Mouse (Mus musculus): ENCODE results near the gene Ezr.
"Not testable (repeated sequence)": the region's sequence is repeated elsewhere in the genome, so short reads cannot be mapped to it uniquely, and the experiment has no call there.

Ezr gene

DNA sequence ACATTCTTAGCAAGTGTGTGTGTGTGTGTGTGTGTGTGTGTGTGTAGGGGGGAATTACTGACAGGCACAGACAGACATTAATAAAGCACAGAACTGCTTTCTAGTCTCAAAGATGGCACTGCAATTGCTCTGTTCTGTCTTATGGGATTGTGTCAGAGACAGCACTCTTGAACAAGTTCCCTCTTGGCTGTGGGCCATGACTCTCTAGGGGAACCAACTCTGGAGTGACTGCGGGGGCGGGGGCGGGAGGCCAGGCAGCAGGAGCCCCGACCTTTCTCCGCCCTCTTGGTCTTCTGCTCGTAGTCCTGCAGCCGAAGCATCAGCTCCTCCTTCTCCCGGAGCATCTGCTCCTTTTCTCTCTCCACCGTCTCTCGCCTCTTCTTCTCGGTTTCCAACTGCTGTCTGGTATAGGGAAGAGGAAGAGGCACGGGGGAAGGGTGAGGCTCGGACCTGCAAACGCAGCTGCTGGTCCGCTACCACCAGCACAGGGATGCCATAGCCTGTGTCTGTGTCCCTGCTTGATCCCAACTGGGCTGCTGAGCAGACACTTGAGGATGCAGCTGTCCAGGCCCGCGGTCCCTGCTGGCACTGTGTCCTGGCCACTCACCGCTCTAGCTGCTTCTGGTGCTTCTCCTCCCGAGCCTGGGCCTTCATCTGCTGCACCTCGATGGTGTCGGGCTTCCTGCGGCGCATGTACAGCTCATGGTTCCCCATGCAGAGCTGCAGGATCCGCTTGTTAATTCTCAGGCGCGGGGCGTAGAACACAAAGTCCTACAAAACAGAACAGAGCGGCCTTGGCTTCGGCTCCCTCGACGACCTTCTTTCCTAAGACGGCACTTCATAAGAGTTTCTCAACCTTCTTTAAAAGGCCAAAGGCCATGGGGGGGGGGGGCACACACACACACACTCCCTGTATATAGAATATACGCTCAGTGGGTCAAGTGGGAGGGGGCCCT is 40.2 kb downstream of the Ezr start:
- no peak for DNase-seq

DNA sequence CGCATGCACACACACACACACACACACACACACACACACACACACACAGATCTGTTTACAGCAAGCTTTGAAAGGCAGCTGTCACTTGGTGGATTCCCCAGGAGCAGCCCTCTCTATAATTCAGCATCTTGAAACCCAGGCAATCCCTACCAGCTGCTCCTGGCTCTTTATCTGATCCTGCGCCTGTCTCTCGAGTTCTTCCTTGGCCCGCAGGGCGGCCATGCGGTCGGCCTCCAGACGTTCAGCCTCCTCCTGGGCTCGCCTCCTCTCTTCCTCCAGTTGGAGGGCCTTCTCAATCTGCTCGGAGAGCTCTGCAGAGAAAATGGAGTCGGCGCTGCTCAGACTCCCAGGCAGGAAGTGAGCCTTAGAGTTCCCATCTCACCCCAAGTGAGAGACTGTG is 41.3 kb downstream of the Ezr start:
- no peak for DNase-seq

DNA sequence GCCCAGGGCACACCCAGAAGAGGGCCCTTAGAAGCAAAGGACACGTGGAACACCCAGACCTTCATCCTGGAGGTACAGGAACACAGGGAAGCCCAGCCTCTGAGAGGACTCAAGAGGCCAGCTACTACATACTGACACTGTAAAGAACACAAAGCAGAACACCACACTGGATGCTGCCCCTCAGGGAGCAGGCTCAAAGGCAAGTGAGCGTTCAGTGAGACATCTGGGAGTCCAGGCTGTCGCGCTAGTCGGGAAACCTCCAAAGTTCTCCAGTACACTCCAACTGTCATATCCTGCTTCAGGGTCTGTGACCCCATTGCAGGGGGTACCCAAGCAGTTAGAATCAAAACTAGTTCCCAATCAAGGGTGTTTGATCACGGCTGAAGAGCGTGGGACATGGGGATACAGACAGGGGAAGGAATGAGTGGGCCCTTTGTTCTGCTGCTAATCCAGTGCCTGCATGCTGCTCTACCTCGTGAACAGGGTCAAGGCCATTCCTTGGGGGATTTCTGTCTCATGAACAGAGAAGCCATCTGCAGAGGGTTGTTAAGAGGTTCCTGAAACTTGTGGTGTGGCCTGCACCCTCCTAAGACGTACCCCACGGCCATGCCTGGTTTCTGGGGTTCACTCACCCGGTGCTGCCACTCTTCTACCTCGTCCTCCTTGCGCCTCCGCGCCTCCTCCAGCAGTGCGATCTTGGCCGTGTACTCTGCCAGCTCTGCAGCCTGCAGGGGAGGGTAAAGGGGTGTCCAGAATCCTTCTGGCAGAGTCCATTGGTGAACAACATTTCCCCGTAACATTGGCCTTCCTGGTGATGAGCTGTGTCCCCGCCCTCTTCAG is 42.0 kb downstream of the Ezr start:
- DNase-seq: no peak

DNA sequence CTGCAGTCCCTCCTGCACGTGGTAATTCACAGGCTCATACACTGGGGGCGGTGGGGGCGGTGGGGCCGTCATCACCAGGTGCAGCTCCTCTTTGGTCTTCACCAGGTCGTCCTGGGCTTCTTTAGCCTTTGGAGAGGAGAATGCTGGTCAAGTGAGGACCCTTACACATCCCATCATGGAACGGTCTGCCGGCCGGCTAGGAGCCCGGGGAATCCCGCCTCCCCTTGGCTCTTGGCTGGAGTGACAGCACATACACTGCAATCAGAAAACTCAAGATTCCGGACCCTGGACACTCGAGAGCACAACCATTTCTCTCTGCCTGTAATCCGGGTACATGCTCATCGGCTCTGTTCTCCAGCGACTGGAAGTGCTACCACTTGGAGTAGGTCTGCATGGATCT is 42.8 kb downstream of the Ezr start:
- DNase-seq: no peak

DNA sequence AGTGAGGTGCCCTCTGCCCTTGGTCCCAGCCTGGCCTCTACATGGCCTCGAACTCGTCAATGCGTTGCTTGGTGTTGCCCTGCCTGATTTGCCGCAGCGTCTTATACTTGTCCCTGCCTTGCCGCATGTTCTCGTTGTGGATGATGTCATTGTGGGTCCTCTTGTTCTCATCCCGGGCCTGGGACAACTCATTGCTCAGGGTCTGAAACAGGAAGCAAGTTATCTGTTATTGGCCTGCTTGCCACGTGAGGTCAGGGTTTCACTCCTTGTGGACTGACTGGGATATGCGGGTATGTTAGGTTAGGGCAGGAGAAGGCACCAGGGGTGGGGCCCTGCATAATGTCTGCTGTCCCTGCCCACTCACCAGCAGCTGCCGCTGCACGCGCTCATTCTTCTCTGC is 43.3 kb downstream of the Ezr start:
- no peak for DNase-seq

DNA sequence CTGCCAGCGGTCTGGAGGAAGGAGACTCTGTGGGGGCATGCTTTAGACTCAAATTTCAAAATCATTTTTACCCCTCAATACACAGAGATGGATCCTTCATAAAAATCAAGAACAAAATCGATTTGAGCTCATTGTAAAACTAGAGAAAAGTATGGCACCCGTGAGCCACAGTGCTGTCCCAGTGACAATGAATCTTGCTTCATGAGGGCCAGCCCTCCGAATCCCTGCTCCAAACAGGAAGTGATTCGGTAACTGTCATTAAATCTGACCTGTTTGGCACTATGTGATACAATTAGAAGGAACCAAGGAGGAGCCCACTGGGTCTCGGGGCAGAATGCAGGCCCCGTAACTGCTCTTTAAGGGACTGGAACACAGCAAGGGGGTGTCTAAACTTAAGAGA is 43.7 kb downstream of the Ezr start:
- DNase-seq: no peak

DNA sequence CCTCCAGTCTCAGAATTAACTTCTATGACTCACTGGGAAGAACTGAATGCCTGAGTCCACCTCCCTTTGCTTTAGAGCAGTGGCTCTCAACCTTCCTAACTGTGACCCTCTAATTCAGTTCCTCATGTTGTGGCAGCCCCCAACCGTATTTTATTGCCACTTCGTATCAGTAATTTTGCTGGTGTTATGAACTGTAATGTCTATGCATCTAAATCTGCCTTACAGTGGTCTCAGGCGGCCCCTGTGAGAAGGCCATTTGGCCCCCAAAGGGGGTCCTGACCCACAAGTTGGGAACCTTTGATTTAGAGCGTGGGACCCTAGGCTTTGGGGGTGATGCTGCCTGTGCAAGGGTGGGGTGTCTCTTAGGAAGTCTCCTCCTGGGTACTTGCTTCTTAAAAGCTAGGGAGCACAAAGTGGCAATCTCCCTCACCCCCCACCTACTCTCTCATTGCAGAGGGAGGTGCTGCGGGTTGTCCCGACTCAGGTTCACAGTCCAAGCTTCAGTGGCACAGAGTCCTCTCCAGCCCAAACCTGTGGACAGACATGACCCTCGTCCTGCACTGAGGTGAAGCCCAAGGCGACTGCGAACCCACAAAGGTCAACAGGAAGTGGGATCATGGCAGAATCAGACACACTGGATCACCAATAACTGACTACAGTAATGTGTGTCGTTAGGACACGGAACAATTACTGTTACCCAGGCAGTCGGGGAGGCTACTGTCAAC is 45.1 kb downstream of the Ezr start:
- no peak for DNase-seq

DNA sequence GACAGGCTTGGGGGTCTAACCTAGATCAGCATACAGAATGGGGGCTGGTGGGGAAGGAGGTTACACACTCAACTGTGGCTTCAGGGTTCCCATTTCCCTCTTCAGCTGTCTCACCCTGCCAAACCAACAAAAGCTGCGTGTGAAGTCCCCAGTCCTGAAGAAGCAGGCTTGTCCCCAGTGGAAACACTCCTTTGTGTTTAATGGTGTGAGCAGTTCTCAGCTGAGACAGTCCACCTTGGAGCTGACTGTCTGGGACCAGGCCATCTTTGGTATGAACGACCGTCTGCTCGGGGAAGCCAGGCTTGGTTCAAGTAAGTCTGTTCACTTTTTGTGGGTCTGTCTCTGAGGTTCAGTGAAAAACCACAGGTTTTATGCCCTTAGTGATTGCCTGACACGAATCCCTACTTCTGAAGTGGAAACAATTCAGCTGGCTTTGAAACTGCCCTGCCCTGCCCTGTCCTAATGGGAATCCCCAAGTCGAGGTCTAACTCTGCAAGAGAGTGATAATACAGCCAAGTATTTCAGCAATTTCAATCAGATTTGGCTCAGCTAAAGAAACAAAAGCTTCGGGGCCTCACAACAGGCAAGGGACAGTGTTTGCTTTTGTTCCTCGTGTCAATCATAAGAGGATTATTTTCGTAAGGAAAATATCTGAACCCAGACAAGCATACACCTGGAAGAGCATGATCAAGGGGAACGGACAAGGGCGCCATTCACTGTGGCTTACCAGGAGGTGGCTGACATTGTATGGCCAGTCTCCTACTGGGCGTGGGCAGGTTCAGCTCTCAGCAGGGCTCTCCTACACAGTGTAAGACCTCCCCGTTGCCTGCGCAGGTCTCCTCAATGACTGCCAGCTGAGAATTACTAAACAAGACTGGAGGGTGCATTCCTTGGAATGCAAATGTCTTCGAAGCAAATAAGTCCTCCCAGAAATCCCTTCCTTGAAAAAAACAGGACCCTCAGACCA is 46.0 kb downstream of the Ezr start:
- no peak for DNase-seq

DNA sequence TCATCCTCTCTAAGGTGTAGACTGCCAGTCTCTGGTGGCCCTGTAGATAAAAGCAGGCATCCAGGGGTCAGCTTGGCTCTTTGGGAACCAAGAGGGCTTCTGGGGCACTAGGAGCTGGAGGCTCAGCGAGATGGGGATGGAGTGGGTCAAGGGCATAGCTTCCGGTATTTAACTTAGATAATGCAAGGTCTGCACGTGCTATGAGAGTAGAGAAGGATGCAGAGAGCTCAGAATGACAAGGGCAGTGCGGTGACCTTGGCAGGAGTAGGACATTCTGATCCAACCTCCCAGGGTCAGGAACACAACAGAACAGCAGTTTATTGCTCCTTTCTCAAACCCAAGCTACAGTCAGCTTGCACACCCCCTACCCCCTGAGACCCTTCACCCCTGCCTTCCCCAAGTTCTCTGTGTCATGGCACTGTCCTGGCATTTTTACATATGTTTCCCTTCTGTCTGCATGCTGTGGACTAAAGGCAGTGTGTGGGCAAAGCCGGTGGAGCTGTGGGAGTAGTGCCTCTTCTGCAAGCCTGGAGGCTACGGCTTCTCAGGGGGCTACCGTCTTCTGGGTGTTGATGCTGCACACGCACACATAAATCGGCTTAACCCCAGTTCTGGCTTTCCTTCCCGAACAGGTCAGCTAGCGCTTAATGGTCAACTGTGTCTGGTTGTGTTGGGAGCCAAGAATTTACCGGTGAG is 47.7 kb downstream of the Ezr start:
- DNase-seq: no peak

DNA sequence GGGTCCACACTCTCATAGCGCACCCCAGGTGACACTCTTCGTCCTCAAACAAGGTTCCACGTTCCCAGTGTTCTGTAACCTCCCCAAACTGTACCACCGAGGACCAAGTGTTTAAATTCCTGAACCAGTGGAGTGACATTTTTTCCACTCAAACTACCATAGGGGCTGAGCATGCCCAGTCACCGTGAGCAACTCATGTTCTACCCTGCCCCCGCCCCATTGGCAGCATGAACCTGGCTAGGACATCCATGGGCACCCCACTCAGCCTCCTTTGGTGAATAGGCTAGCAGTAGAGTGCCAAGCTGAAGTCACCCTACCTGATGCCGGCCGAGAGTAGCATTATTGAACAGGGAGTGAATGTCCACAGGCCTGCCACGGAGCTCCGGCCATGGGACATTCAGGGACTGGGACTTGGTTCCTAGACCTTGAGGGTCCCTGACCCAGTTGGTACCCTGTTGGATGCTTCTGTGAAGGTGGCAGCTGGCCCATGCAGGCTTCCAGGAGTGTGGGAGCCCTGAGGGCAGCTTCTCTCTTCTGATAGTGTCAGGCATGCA is 49.2 kb downstream of the Ezr start:
- no peak for DNase-seq

DNA sequence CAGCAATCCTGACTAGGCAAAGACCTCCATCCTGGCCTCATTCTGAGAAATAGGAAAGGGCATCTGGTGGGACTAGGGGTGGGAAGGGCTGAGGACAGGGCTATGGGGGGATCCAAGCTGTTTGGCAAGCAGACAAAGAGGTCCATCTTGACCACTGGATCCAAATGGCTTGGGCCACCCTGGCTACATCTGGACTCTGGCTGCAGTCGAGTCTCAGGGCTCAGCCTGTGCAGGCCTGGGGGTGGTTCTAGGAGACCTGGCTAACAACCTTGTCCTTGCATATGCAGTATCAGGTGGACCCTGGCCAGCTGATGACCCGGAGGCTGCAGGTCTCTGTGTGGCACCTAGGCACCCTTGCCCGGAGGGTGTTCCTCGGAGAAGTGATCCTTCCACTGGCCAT is 49.9 kb downstream of the Ezr start:
- DNase-seq: no peak

DNA sequence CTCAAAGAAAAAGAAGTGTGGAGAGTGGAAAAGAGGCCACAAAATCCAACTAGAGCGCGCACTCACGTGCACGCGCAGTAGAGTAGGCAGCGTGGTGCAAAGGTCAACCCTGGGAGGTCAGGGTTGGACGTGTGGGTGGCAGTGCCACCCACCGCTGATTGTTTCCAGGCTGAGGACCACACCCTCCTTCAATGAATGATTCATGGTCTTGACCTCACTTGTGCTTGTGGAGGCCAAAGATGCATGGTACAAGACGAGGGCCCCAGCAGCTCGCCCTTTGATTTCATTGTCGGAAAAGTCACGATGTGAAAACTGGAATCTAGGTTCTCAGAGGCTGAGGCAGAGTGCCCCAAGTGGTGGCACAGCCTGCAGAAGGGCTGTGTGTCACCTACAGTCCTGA is 51.0 kb downstream of the Ezr start:
- DNase-seq: no peak

DNA sequence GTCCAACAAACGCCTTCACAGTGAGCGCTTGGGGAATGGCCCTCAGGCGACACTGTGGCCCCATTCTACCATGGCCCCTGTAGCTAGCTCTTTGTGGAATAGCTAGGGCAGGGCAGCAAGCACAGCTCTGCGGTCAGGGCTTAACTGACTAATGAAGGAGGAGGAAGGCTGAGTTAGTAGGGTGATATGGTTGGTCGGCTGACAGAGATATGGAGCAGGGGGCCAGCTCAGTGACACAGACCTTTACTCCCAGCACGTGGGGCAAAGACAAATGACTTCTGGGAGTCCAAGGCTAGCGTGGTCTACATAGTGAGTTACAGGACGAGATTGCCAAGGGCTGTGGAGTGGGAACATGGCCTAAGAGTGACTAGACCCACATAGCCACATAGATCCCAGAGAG is 51.5 kb downstream of the Ezr start:
- no peak for DNase-seq

DNA sequence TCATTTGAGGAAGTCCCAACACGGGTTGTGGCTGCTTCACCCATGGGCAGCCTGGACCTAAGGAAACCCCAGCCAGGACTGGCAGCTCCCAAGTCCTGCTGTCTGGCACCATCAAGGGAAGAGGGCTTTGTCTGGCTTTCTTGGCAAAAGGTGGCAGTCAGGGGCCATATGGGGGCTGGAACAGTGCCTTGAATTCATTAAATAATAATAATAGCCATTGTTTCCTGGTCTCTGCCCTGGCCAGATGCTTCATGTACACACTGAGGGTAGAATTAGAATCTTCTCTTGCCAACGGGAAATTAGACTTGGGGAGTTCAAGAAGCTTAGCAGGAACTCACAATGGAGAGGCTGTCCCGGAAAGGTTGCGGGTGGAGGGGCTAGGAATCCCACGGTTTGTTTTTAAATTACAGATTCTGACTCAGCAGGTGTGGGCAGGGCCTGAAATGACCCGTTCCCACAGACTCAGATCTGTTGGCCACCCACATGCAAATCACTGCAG is 53.3 kb downstream of the Ezr start:
- no peak for DNase-seq

DNA sequence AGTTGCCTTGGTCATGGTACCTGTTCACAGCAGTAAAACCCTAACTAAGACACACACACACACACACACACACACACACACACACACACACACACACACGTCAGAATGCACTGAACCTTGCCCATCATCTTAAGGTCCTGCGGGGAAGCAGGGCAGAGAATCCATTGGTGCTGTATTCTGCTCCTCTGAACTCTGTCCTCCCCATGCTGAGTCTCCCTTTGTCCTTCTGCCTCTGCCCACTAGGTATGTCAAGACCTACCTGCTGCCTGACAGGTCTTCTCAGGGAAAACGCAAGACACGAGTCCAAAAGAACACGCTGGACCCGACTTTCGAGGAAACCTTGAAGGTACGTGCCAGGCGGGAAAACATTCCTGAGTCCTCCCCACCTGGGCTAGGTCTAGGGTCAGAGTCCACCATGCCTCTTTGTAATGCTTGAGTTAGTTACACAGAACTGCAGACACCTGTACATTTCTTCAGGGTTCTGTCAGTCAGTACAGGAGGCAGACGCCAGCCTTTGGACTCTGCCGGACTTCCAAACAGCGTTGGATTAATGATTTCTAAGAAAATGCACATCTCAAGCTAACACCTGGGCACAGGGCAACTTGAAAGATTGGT is 54.5 kb downstream of the Ezr start:
- DNase-seq: no peak

DNA sequence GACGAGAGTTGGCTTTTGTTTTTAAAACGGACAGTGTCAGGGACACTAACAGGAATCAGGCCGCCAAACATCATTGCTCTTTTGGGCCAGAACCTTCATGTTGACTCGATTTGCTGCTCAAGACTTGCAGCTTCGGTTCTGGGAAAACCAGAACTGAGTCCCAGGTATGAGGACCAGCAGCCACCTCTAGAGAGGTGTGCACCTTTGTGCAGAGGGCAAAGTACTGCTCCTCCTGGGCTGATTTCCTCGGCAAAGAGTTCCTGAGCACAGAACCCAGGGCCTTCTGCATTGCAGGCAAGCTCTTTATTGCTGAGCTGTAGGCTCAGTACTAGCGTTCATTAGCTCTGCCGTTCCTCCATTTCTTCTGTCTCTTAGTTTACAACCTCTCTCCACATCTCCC is 68.6 kb downstream of the Ezr start:
- not testable (repeated sequence) for DNase-seq

DNA sequence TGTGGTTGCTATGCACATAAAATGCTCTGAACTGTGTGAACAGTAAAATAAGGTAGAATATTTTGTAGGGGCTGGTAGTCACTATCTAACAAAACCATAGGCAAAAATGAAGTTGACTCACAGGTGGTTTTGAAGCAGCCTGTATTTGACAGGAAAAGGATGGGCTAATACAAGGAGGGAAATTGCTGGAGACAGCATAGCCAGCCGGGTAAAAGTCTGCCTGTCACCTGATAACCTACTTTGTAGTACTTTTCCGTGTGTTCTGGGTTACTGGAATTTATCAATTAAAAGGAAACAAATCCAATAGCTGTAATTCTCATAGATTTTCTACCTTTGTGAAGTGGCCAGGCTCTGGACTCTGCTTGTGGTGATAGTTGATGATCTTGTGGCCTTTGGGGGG is 69.1 kb downstream of the Ezr start:
- not testable (repeated sequence) for DNase-seq

DNA sequence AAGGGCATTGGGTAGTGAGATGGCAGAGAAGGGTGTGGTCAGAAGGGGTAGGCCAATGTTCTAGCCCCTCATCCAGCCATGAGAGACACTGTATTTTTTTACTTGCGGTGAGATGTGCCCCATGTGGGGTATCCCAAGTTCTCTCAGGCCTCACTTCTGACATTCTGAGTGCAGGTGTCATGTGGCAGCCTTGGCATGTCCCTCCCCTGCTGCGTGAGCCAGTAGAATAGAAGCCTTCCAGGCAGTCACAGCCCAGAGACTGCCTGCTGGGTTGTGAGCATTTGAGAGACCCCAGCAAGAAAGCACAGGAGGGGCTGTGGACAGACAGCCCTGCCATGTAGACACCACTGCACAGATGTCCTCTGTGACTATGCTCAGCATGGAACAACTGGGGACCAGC is 74.4 kb downstream of the Ezr start:
- DNase-seq: not testable (repeated sequence)

DNA sequence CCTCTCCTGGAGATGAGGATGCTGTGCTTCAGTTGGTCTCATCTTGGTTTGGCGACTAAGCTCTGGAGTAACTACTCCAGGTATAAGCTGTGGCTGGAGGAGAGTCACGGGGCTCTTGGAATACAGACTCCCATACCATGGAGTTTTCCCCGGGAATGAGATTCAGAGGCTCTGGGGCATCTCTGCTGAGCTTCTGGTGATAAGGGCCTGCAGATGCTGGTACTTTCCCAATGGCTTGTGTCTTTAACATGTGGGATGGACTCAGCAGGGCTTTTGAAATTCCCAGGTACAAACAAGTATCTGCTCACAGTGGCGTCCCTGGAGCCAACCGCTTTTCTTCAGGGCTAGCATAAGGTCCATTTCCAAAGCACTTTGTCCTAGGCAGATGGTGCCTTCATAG is 75.2 kb downstream of the Ezr start:
- DNase-seq: not testable (repeated sequence)

DNA sequence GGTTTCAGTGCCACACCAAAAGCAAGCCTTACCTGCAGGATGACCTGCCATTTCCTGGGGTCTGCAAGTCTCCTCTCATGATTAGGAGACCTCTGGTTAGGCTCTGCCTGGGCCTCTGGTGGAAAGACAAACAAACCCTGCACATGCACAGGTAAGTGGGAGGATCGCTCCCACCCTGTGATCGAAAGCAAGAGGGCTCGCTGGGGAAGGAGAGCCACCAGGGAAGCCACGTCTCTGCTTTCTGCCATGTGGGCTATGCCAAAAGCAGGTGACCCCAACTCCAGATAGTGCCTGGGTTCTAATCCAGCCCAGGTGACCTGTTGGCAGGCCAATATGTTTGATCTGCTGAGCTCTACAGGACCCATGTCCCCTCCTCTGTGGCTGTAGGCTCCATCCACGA is 76.1 kb downstream of the Ezr start:
- not testable (repeated sequence) for DNase-seq

Measured in cerebellum, adult 11 months (tissue).